Mouse (Mus musculus): ENCODE data around the gene Mkrn2os. TPM values are rescaled to one million over a fixed set of nuclear protein-coding genes. Genes with fewer than 3 reads are reported as not detected.
"Not testable (repeated sequence)": the region's sequence is repeated elsewhere in the genome, so short reads cannot be mapped to it uniquely, and the experiment has no call there.

Mkrn2os gene
- total RNA-seq (2014; rRNA removed) (not detected in 2 replicates), polyA plus RNA-seq (2015; fragmentation: Nextera tagmentation; extraction: Ambion mirVana) (0.32 and 0.39 TPM in 2 replicates)

GRCm38 (mm10) chr6:115592458-115592857, at the start of gene Mkrn2os:
Gene Mkrn2os, minus strand, starts transcription at chr6:115592576.
- Histone ChIP-seq H3K4me2 (ENCODE audit: low read depth, low read length) (no peak within 1 kb of the TSS), H3K9me3 (ENCODE audit: low read length) (no peaks in the 10 kb centered on the region), H3K27me3 (ENCODE audit: insufficient read depth, low read length) (no peaks in the 10 kb centered on the region), H3K36me3 (ENCODE audit: insufficient read depth, low read length) (no peaks in the 10 kb centered on the region), H3K4me3 (ENCODE audit: low read length) (no peak within 1 kb of the TSS), H3K4me1 (ENCODE audit: insufficient read depth, low read length) (no peaks in the 10 kb centered on the region), H3K27ac (no peak within 1 kb of the TSS), H3K9ac (replicated peaks; ENCODE audit: low read length) (no peak within 1 kb of the TSS)
- WGBS: 71% methylated on average over 5 of the region's 5 CpGs
- DNase-seq (ENCODE audit: low spot score) (no peak), ATAC-seq (no peak)
- TF ChIP-seq CTCF (IDR thresholded peaks at IDR 0.05; ENCODE audit: low read depth): no peak

DNA sequence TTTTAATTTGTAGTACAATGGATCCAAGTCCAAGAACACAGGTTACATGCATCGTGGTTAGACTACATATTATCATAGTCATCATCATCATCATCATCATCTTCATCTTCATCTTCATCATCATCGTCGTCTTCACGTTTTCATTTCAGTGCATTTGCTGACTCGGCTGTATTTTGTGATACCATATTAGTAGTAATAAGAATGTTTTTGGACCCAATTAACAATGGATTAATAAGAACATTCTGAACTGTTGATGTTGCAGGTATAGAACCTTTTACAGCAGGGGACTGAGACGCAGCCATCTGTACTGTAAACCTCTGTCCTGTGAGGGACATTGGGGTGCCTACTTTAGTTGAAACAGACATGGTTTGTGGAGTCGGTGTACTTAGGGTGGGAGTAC, 45.8 kb upstream of the Mkrn2os start:
- H3K9me3 ChIP-seq (ENCODE audit: low read length); H3K4me2 ChIP-seq (ENCODE audit: low read depth, low read length); H3K9ac ChIP-seq (replicated peaks; ENCODE audit: low read length); H3K4me3 ChIP-seq (ENCODE audit: low read length); H3K4me1 ChIP-seq (ENCODE audit: insufficient read depth, low read length); H3K27me3 ChIP-seq (ENCODE audit: insufficient read depth, low read length); DNase-seq (ENCODE audit: low spot score); ATAC-seq; H3K27ac ChIP-seq: not testable (repeated sequence)
- peaks cover 33% of the 10 kb centered on the region for H3K36me3 ChIP-seq (ENCODE audit: insufficient read depth, low read length)
- WGBS: 92% methylated on average over 7 of the region's 7 CpGs

DNA sequence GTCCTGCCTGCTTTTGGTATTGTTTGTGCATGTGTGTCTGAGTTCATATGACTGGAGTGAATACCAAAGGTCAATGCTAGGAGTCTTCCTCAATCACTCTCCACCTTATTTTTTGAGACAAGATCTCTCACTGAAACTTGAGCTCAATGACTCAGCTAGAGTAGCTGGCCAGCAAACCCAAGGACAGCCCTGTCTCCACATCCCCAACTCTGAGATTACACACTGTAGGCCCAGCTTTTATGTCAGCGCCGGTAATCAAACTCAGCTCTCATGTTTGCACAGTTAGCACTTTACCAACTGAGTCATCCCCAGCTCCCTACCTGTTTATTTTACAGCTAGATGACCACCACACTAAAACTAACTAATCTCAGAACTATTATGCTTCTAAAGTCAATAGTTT, 41.6 kb upstream of the Mkrn2os start:
- no peak for DNase-seq (ENCODE audit: low spot score)
- ATAC-seq: no peak
- Histone ChIP-seq H3K4me1 (ENCODE audit: insufficient read depth, low read length) (no peaks in the 10 kb centered on the region), H3K9me3 (ENCODE audit: low read length) (no peaks in the 10 kb centered on the region), H3K36me3 (ENCODE audit: insufficient read depth, low read length) (peaks cover 43% of the 10 kb centered on the region), H3K27ac (no peak overlapping the region), H3K9ac (replicated peaks; ENCODE audit: low read length) (no peak overlapping the region), H3K4me3 (ENCODE audit: low read length) (no peak overlapping the region), H3K4me2 (ENCODE audit: low read depth, low read length) (no peak overlapping the region), H3K27me3 (ENCODE audit: insufficient read depth, low read length) (no peaks in the 10 kb centered on the region)
- TF ChIP-seq CTCF (IDR thresholded peaks at IDR 0.05; ENCODE audit: low read depth): no peak
- WGBS: 98% methylated on average over 2 of the region's 2 CpGs

GRCm38 (mm10) chr6:115631056-115631795, 38.9 kb upstream of the Mkrn2os start:
- Histone ChIP-seq H3K36me3 (ENCODE audit: insufficient read depth, low read length) (peaks cover 53% of the 10 kb centered on the region), H3K9me3 (ENCODE audit: low read length) (no peaks in the 10 kb centered on the region), H3K4me2 (ENCODE audit: low read depth, low read length) (no peak overlapping the region), H3K27me3 (ENCODE audit: insufficient read depth, low read length) (no peaks in the 10 kb centered on the region), H3K27ac (no peak overlapping the region), H3K9ac (replicated peaks; ENCODE audit: low read length) (no peak overlapping the region), H3K4me1 (ENCODE audit: insufficient read depth, low read length) (no peaks in the 10 kb centered on the region), H3K4me3 (ENCODE audit: low read length) (no peak overlapping the region)
- WGBS: 92% methylated on average over 3 of the region's 3 CpGs
- ATAC-seq (no peak), DNase-seq (ENCODE audit: low spot score) (no peak)
- no peak for TF ChIP-seq CTCF (IDR thresholded peaks at IDR 0.05; ENCODE audit: low read depth)

DNA sequence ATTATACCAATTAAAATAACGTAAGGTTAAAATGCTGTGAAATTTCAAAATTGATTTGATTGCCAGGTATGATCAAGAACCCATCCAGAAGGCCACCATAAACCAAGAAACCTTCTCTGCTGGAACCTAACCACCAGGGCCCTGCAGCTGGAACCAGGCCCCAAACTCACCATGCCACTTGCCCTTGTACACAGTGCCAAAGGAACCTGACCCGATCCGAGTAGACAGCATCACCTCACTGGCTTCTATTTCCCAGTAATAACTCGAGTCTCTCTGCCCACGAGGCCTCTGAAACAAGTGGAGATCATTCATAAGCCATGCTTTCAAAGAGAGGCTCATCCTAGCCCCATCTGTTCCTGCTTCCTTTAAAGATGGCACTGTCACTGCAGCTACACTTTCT, 33.7 kb upstream of the Mkrn2os start:
- H3K4me1 ChIP-seq (ENCODE audit: insufficient read depth, low read length): no peaks in the 10 kb centered on the region
- TF ChIP-seq CTCF (IDR thresholded peaks at IDR 0.05; ENCODE audit: low read depth): no peak
- no peak overlapping the region for H3K27ac ChIP-seq
- DNase-seq (ENCODE audit: low spot score) (no peak), ATAC-seq (no peak)
- no peak overlapping the region for H3K4me2 ChIP-seq (ENCODE audit: low read depth, low read length)
- H3K9ac ChIP-seq (replicated peaks; ENCODE audit: low read length): no peak overlapping the region
- no peak overlapping the region for H3K4me3 ChIP-seq (ENCODE audit: low read length)
- no peaks in the 10 kb centered on the region for H3K27me3 ChIP-seq (ENCODE audit: insufficient read depth, low read length)
- no peaks in the 10 kb centered on the region for H3K9me3 ChIP-seq (ENCODE audit: low read length)
- H3K36me3 ChIP-seq (ENCODE audit: insufficient read depth, low read length): peaks cover 66% of the 10 kb centered on the region
- 86% methylated on average over 5 of the region's 5 CpGs for WGBS

- no peak overlapping the region for H3K4me3 ChIP-seq (ENCODE audit: low read length)
- TF ChIP-seq CTCF (IDR thresholded peaks at IDR 0.05; ENCODE audit: low read depth): no peak
- no peaks in the 10 kb centered on the region for H3K9me3 ChIP-seq (ENCODE audit: low read length)
- ATAC-seq (no peak), DNase-seq (ENCODE audit: low spot score) (no peak)
- no peak overlapping the region for H3K9ac ChIP-seq (replicated peaks; ENCODE audit: low read length)
- WGBS: 82% methylated on average over 1 of the region's 1 CpGs
- no peaks in the 10 kb centered on the region for H3K4me1 ChIP-seq (ENCODE audit: insufficient read depth, low read length)
- peaks cover 93% of the 10 kb centered on the region for H3K36me3 ChIP-seq (ENCODE audit: insufficient read depth, low read length)
- H3K27me3 ChIP-seq (ENCODE audit: insufficient read depth, low read length): no peaks in the 10 kb centered on the region
- H3K4me2 ChIP-seq (ENCODE audit: low read depth, low read length): no peak overlapping the region
- H3K27ac ChIP-seq: no peak overlapping the region
These were observed 28.6 kb upstream of the Mkrn2os start for GRCm38 (mm10) chr6:115620942-115621341.

- peaks cover 86% of the 10 kb centered on the region for H3K36me3 ChIP-seq (ENCODE audit: insufficient read depth, low read length)
- ATAC-seq: no peak
- no peak for DNase-seq (ENCODE audit: low spot score)
- TF ChIP-seq CTCF (IDR thresholded peaks at IDR 0.05; ENCODE audit: low read depth): no peak
- H3K4me1 ChIP-seq (ENCODE audit: insufficient read depth, low read length): no peaks in the 10 kb centered on the region
- no peak overlapping the region for H3K4me2 ChIP-seq (ENCODE audit: low read depth, low read length)
- no peak overlapping the region for H3K4me3 ChIP-seq (ENCODE audit: low read length)
- no peak overlapping the region for H3K27ac ChIP-seq
- no peak overlapping the region for H3K9ac ChIP-seq (replicated peaks; ENCODE audit: low read length)
- H3K27me3 ChIP-seq (ENCODE audit: insufficient read depth, low read length): no peaks in the 10 kb centered on the region
- no peaks in the 10 kb centered on the region for H3K9me3 ChIP-seq (ENCODE audit: low read length)
- WGBS: 91% methylated on average over 10 of the region's 10 CpGs
These were observed 27.4 kb upstream of the Mkrn2os start for GRCm38 (mm10) chr6:115619818-115620217.

All from hindbrain, postnatal 0 days (tissue).